Mouse (Mus musculus): ENCODE data around the gene Csf2rb. TPM values are rescaled to one million over a fixed set of nuclear protein-coding genes. Genes with fewer than 3 reads are reported as not detected.
"Not testable (repeated sequence)": the region's sequence is repeated elsewhere in the genome, so short reads cannot be mapped to it uniquely, and the experiment has no call there.

The Csf2rb gene
- polyA plus RNA-seq (2012; rRNA removed) = 0.95 and 1.1 TPM in 2 replicates

- Histone ChIP-seq H3K27ac (ENCODE audit: control insufficient read depth, insufficient read depth, low read depth, low read length) (no peak within 1 kb of the TSS; the same call in 1 of the 2 replicates), H3K27me3 (ENCODE audit: control insufficient read depth, insufficient read depth, low read length) (no peaks in the 10 kb centered on the region), H3K36me3 (ENCODE audit: control insufficient read depth, insufficient read depth, low read length) (no peaks in the 10 kb centered on the region), H3K4me1 (ENCODE audit: control insufficient read depth, insufficient read depth, low read length) (no peaks in the 10 kb centered on the region), H3K4me3 (ENCODE audit: control insufficient read depth, low read depth, low read length) (no peak within 1 kb of the TSS)
- TF ChIP-seq POLR2A (IDR thresholded peaks at IDR 0.05; ENCODE audit: control insufficient read depth, low read depth, low read length) = no peak
- TF ChIP-seq CTCF (IDR thresholded peaks at IDR 0.05; ENCODE audit: control insufficient read depth, insufficient read depth, insufficient replicate concordance, low read depth, low read length) = no peak
These were observed at the start of gene Csf2rb for GRCm38 (mm10) chr15:78325671-78326339. Gene Csf2rb (plus strand): TSS chr15:78325752.

GRCm38 (mm10) chr15:78278308-78278707, 47.2 kb upstream of the Csf2rb start:
- Histone ChIP-seq H3K4me3 (ENCODE audit: control insufficient read depth, low read depth, low read length) (no peak overlapping the region), H3K27ac (ENCODE audit: control insufficient read depth, insufficient read depth, low read depth, low read length) (no peak overlapping the region), H3K27me3 (ENCODE audit: control insufficient read depth, insufficient read depth, low read length) (no peaks in the 10 kb centered on the region), H3K36me3 (ENCODE audit: control insufficient read depth, insufficient read depth, low read length) (no peaks in the 10 kb centered on the region), H3K4me1 (ENCODE audit: control insufficient read depth, insufficient read depth, low read length) (no peaks in the 10 kb centered on the region)
- TF ChIP-seq CTCF (IDR thresholded peaks at IDR 0.05; ENCODE audit: control insufficient read depth, insufficient read depth, insufficient replicate concordance, low read depth, low read length) (no peak), POLR2A (IDR thresholded peaks at IDR 0.05; ENCODE audit: control insufficient read depth, low read depth, low read length) (no peak)

- no peak overlapping the region for H3K27ac ChIP-seq (ENCODE audit: control insufficient read depth, insufficient read depth, low read depth, low read length)
- no peak for TF ChIP-seq POLR2A (IDR thresholded peaks at IDR 0.05; ENCODE audit: control insufficient read depth, low read depth, low read length)
- no peak for TF ChIP-seq CTCF (IDR thresholded peaks at IDR 0.05; ENCODE audit: control insufficient read depth, insufficient read depth, insufficient replicate concordance, low read depth, low read length)
- no peaks in the 10 kb centered on the region for H3K27me3 ChIP-seq (ENCODE audit: control insufficient read depth, insufficient read depth, low read length)
These were observed 37.6 kb upstream of the Csf2rb start for GRCm38 (mm10) chr15:78287941-78288340.

GRCm38 (mm10) chr15:78289775-78290174, 35.8 kb upstream of the Csf2rb start:
- H3K4me3 ChIP-seq (ENCODE audit: control insufficient read depth, low read depth, low read length); H3K4me1 ChIP-seq (ENCODE audit: control insufficient read depth, insufficient read depth, low read length); H3K27ac ChIP-seq (ENCODE audit: control insufficient read depth, insufficient read depth, low read depth, low read length); H3K27me3 ChIP-seq (ENCODE audit: control insufficient read depth, insufficient read depth, low read length); H3K36me3 ChIP-seq (ENCODE audit: control insufficient read depth, insufficient read depth, low read length): not testable (repeated sequence)

More at GRCm38 (mm10) chr15:78287941-78288340, 37.6 kb upstream of the Csf2rb start:
- Histone ChIP-seq H3K4me3 (ENCODE audit: control insufficient read depth, low read depth, low read length) (no peak overlapping the region), H3K36me3 (ENCODE audit: control insufficient read depth, insufficient read depth, low read length) (no peaks in the 10 kb centered on the region), H3K4me1 (ENCODE audit: control insufficient read depth, insufficient read depth, low read length) (peaks cover 4% of the 10 kb centered on the region; the same call in 1 of the 2 replicates)

GRCm38 (mm10) chr15:78293228-78293627, 32.3 kb upstream of the Csf2rb start:
- not testable (repeated sequence) for H3K36me3 ChIP-seq (ENCODE audit: control insufficient read depth, insufficient read depth, low read length); H3K27me3 ChIP-seq (ENCODE audit: control insufficient read depth, insufficient read depth, low read length); H3K4me1 ChIP-seq (ENCODE audit: control insufficient read depth, insufficient read depth, low read length); H3K27ac ChIP-seq (ENCODE audit: control insufficient read depth, insufficient read depth, low read depth, low read length); H3K4me3 ChIP-seq (ENCODE audit: control insufficient read depth, low read depth, low read length)

GRCm38 (mm10) chr15:78293716-78294115, 31.8 kb upstream of the Csf2rb start:
- no peaks in the 10 kb centered on the region for H3K27me3 ChIP-seq (ENCODE audit: control insufficient read depth, insufficient read depth, low read length)
- no peak overlapping the region for H3K4me3 ChIP-seq (ENCODE audit: control insufficient read depth, low read depth, low read length)
- peaks cover 4% of the 10 kb centered on the region; the same call in 1 of the 2 replicates for H3K4me1 ChIP-seq (ENCODE audit: control insufficient read depth, insufficient read depth, low read length)
- no peak for TF ChIP-seq POLR2A (IDR thresholded peaks at IDR 0.05; ENCODE audit: control insufficient read depth, low read depth, low read length)
- no peak for TF ChIP-seq CTCF (IDR thresholded peaks at IDR 0.05; ENCODE audit: control insufficient read depth, insufficient read depth, insufficient replicate concordance, low read depth, low read length)
- no peak overlapping the region for H3K27ac ChIP-seq (ENCODE audit: control insufficient read depth, insufficient read depth, low read depth, low read length)
- H3K36me3 ChIP-seq (ENCODE audit: control insufficient read depth, insufficient read depth, low read length) = no peaks in the 10 kb centered on the region

GRCm38 (mm10) chr15:78298558-78298957, 27.0 kb upstream of the Csf2rb start:
- Histone ChIP-seq H3K27me3 (ENCODE audit: control insufficient read depth, insufficient read depth, low read length) (no peaks in the 10 kb centered on the region), H3K36me3 (ENCODE audit: control insufficient read depth, insufficient read depth, low read length) (no peaks in the 10 kb centered on the region), H3K4me1 (ENCODE audit: control insufficient read depth, insufficient read depth, low read length) (no peaks in the 10 kb centered on the region), H3K4me3 (ENCODE audit: control insufficient read depth, low read depth, low read length) (no peak overlapping the region), H3K27ac (ENCODE audit: control insufficient read depth, insufficient read depth, low read depth, low read length) (no peak overlapping the region)
- TF ChIP-seq CTCF (IDR thresholded peaks at IDR 0.05; ENCODE audit: control insufficient read depth, insufficient read depth, insufficient replicate concordance, low read depth, low read length) = no peak
- TF ChIP-seq POLR2A (IDR thresholded peaks at IDR 0.05; ENCODE audit: control insufficient read depth, low read depth, low read length) = no peak

- Histone ChIP-seq H3K4me1 (ENCODE audit: control insufficient read depth, insufficient read depth, low read length) (no peaks in the 10 kb centered on the region), H3K4me3 (ENCODE audit: control insufficient read depth, low read depth, low read length) (no peak overlapping the region), H3K36me3 (ENCODE audit: control insufficient read depth, insufficient read depth, low read length) (no peaks in the 10 kb centered on the region), H3K27me3 (ENCODE audit: control insufficient read depth, insufficient read depth, low read length) (no peaks in the 10 kb centered on the region), H3K27ac (ENCODE audit: control insufficient read depth, insufficient read depth, low read depth, low read length) (no peak overlapping the region)
- no peak for TF ChIP-seq POLR2A (IDR thresholded peaks at IDR 0.05; ENCODE audit: control insufficient read depth, low read depth, low read length)
- no peak for TF ChIP-seq CTCF (IDR thresholded peaks at IDR 0.05; ENCODE audit: control insufficient read depth, insufficient read depth, insufficient replicate concordance, low read depth, low read length)
These were observed 25.9 kb upstream of the Csf2rb start for GRCm38 (mm10) chr15:78299641-78300040.

Data from testis, adult 2 months (tissue).